Mouse (Mus musculus) frontal cortex, postnatal 14 days (tissue): Measurements from ENCODE around the gene Cacng8.
"Not testable (repeated sequence)": the region's sequence is repeated elsewhere in the genome, so short reads cannot be mapped to it uniquely, and the experiment has no call there.

Experiments used
- DNase-seq, 2 experiments: peaks; one replicate each; pipeline ENCODE4 v3.0.0; 2022; ENCODE audit warnings: low spot score in 2 of 2

Gene Cacng8

GRCm38 (mm10) chr7:3387761-3388160 is 2.7 kb upstream of the Cacng8 start:
- DNase-seq: no peak

DNA sequence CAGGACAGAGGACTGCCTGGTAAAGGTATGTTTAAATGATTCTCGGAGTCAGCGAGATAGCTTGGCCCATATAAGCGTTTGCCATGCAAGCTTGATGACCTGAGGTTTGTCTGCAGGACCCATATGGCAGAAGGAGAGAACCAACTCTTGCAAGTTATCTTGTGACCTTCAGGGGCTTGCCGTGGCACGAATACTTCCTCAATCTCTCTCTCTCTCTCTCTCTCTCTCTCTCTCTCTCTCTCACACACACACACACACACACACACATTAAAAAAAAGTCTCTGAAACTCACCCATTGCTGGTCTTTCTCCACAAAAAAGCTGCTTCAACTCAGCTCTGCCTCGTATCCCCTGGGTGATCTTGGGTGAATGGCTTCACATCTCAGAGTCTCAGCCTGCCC is 1.6 kb upstream of the Cacng8 start:
- no peak for DNase-seq

GRCm38 (mm10) chr7:3389444-3390412 is 755 bp upstream of the Cacng8 start:
- peak; percentile 58 to 67 for DNase-seq

DNA sequence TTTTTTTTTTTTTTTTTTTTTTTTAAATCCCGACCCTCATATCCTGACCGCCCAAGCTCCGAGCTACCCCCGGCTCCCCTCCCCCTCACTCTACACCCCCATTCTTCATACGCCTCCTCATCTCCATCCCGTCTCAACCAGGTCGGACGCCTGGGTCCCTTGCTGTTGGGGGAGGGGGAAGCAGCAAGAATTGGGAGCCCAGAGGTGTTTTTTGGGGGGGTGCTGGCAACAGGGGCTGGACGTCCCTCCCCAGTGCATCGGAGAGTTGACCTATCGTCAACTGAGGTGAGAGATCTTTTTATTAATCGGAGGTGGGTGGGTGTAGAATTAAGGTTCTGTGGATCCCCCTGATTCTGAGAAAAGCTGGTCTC is 583 bp downstream of the Cacng8 start:
- no peak for DNase-seq

DNA sequence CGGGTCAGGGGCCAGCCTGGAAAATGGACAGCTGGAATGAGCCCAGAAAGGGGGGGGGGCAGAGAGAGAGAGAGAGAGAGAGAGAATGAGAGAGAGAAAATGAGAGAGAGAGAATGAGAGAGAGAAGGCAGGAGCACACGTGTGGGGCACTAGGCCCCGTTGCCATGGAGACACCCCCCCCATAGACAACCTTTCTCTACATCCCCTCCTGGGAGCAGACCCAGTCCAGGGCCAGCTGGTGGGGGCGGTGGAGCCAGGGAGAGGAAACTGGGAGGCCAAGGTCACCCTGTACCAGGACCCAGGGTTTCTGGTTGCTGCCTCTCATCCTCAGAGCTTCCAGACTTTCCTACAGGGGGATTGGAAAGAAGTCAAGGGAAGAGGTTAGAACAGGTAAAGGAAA is 1.3 kb downstream of the Cacng8 start:
- DNase-seq: no peak

- no peak for DNase-seq
These were observed 6.9 kb downstream of the Cacng8 start for GRCm38 (mm10) chr7:3397355-3397754.

- DNase-seq: no peak
These were observed 7.3 kb downstream of the Cacng8 start for GRCm38 (mm10) chr7:3397797-3398196.

DNA sequence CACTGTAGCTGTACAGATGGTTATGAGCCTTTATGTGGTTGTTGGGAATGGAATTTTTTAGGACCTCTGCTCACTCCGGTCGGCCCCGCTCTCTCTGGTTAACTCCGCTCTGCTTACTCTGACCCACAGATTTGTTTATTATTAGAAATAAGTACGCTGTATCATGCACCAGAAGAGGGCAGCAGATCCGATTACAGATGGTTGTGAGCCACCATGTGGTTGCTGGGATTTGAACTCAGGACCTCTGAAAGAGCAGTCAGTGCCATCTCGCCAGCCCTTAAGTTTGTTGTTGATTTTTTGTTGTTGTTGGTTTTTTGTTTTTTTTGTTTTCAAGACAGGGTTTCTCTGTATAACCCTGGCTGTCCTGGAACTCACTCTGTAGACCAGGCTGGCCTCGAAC is 7.9 kb downstream of the Cacng8 start:
- DNase-seq: not testable (repeated sequence)

- no peak for DNase-seq
These were observed 9.5 kb downstream of the Cacng8 start for GRCm38 (mm10) chr7:3399937-3400336.

DNA sequence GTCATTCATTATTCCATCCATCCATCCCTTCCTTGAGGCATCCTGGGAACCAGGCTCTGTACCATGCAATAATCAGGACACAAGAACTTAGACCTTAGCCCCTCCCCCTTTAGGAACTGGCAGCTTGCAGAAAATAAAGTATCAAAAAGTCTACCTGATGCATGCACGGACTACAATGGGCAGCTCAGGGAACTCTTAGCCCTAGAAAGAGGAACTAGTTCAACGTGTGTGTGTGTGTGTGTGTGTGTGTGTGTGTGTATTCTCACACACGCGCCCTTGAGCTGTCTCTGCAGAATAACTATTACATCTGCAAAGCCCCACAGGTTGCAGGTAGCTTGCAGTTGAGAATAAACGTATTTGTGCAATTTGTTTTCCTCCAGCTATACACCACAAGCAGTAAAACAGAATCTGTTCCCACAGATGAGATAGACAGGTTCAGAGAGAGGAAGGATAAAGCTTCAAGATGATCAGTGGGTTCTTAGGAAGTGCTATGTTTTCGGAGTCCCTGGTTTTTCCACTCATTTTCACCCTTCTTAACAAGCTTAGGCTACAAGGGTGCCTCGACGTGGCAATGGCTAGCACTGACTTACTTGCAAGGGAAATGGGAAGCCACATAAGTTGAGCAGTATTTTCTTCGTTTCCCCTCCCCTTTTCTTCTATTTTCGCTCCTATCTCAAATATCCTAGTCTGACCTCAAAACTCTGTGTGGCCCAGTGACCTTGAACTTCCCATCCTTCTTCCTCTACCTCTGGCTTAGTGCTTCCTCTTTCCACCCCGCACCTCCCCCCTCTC is 19.4 kb downstream of the Cacng8 start:
- DNase-seq: no peak

GRCm38 (mm10) chr7:3411160-3411941 is 20.9 kb downstream of the Cacng8 start:
- peak in 1 of 2 experiments; percentile 65 for DNase-seq

DNA sequence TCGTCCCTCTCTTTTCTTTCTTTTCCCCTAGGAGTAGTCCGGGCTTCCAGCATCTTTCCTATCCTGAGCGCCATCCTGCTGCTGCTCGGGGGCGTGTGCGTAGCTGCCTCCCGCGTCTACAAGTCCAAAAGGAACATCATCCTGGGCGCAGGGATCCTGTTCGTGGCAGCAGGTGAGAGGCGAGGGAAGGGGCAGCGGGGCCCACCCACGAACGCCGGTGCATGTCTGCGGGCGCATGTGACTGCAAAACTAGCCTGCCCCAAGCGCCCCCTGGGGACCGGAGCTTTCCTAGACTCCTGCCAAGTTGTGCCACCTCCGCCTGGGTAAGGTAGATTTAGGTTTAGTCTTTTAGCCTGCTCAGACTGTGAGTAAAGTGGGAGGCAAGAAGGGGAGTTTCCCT is 21.6 kb downstream of the Cacng8 start:
- DNase-seq: no peak

DNA sequence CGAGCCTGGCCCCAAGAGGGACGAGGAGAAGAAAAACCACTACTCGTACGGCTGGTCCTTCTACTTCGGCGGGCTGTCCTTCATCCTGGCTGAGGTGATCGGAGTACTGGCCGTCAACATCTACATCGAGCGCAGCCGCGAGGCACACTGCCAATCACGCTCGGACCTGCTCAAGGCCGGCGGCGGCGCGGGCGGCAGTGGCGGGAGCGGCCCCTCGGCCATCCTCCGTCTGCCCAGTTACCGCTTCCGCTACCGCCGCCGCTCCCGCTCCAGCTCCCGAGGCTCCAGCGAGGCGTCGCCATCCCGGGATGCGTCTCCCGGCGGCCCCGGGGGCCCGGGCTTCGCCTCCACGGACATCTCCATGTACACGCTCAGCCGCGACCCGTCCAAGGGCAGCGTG is 24.4 kb downstream of the Cacng8 start:
- no peak for DNase-seq

GRCm38 (mm10) chr7:3415378-3415777 is 24.9 kb downstream of the Cacng8 start:
- no peak for DNase-seq

- DNase-seq: no peak
These were observed 29.5 kb downstream of the Cacng8 start for GRCm38 (mm10) chr7:3419941-3420340.

DNA sequence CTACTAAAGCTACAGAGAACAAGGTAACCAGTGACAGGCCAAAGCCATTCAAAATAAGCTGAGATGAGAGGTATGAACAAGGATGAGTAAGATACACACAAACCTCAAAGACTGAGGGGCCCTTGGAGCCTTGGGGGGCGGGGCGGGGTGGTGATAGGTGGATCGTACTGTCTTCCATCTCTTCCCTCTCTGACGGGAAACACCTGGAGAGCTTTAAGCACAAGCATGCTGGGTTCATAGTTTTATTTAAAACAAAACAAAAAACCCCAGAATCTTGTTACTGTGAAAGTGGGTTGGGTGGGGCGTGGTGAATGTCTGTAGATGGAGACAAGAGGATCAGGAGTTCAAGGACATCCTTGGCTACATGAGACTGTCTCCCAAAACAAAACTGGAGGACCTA is 30.0 kb downstream of the Cacng8 start:
- no peak for DNase-seq

DNA sequence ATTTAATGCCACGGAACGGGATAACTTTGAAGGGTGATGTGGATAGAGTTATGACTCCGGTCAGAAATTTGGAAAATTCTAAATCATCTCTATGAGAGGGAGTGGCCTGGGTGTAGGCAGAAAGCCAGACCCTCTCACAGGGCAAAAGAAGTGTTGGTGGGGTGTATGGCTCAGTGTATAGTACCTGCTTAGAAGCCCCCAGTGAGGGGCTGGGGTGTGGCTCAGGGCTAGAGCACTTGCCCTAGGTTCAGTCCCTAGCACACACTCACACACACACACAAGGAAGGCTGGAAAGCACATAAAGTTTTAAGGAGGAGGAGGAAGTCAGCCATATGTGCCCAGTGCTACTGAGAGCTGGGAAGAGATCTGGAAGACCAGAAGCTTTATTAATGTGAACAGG is 30.8 kb downstream of the Cacng8 start:
- no peak for DNase-seq

DNA sequence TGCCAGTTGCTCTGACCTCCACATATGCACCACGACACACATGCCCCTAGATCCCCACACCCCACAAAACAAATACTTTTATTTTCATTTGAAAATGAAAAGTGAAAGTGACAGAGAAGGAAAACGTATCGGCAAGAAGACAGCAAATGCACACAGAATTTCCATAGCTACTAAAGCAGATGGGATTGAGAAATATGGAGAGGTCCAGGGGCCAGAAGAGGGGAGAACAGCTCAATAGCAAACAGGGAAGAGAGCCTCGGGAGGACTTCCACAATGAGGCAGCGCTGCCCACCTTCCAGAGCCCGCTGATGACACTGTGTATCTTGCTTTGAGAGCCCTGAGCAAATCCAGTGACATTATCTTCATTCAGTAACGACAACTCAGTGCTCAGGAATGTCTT is 31.6 kb downstream of the Cacng8 start:
- DNase-seq: no peak

DNA sequence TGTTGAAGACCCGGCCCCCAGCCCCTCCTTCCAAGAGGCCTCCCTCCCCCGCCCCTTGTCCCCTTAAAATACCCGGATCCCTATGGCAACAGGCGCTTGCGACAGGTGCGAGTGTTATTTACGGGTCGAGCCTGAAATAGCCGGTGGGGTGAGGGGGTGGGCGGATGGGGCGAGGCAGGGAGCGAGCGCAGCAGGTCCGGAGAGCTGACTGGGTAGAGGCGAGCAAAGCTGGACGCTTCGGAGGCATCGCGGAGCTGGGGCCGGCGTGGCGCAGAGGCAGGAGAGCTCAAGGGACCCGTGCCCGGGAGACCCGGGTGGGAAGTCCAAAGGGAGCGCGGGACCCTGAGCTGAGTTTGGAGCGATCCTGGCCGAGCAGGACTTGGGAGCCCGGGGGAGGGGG is 32.9 kb downstream of the Cacng8 start:
- no peak for DNase-seq

DNA sequence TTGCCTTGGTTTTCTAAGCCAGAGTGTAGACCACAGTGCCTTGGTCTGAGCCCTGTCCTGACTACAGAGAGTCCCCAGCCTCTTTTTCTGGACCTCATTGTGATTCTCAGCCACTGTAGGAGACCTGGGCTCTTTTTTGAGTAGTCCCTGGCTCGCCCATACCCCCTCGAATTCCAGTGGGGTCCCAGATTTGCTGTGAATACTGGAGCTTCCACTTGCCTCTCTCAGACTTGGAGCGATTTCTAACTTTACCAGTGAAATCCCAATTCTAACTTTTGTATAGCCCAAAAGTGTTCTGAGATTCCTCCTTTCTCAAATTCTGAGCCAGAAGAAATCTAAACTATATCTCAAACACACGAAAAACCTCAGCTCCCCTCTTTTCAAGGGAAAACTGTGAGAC is 33.4 kb downstream of the Cacng8 start, which contains the start of gene Cacng6:
Gene Cacng6, plus strand, starts transcription at position 301 of the 400 bp plus-strand sequence.
- no peak for DNase-seq

DNA sequence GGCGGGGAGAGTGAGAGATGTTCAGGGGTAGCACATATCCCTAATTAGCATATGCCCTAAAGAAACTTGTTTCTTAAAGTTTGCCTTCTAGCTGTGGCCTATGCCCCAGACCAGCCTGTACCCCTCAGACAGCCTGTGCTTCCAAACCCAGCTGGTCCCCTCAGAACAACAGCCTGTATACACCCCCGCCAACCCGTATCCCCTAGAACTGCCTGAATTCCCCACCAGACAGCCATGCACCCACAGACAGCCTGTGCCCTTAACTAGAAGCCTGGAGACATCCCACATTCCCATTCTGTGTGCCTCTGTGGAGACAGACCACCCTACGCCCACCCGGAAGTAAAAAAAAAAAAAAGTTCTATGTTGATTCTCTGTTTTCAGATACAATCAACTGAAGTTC is 34.7 kb downstream of the Cacng8 start:
- DNase-seq: no peak

DNA sequence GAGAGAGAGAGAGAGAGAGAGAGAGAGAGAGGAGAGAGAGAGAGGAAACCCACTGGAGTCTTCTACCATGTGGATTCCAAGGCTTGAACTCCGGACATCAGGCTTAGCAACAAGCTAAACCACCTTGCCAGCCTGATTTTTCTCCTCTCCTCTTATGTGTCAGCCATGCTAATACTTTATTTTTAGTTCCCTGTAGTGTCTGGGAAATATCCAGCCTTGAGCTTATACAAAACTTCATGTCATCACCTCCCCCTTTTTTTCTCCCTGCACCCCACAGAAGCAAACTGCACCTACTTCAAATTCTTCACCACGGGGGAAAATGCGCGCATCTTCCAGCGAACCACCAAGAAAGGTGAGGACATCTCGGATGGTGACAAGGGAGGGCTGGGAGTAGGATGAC is 39.7 kb downstream of the Cacng8 start:
- DNase-seq: no peak
